Mouse (Mus musculus): ENCODE data around the gene Gm9732. TPM values are rescaled to one million over a fixed set of nuclear protein-coding genes. Genes with fewer than 3 reads are reported as not detected.

The Gm9732 gene
- not detected for polyA plus RNA-seq (2017; shearing (Covaris generic))

DNA sequence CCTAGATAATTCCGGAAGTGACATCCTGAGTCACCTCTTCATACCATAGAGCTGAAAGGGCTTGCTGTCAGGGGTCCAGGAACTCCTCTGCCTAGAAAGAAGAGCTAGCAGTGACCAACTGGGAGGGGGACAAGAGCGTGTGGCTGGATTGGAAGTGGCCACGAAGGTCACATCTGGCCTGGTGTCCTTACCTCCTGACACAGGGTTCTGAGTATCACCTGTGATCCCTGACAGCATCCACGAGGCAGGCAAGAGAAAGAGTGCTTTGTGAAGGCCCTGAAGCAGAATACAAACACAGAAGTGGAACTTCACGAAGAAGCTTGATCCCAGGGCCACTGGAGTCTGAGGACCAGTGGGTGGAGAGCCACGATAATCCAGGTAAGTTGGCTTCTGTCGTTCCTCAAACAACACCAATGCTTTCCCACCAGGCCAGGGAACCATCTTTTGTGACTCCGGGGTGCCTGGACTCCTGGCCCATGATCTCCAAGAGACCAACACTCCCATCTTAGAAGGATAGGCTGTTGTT lies at the start of gene Gm9732:
Gene Gm9732 (plus strand): TSS at position 51 of the 526 bp plus-strand sequence.

DNA sequence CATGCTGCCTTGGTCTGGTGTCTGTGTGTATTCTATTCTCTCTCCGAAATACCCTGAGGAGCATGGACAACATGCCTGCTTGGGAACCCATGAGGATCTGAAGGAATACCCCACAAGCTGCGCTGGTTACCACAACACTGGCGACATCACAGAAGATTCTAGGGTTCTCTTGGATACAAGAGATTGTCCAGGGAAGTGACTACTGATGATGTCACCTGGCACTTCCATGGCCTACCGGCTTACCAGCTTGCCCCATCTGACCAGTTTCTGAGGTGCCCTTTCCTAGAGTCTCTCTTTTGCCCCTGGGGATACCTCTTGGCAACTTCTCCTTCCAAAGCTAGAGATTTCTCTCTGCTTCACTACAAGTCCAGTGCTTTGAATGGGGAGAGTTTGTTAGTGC lies 39.6 kb upstream of the Gm9732 start, which contains the start of gene Gm8122:
Gene Gm8122 (minus strand): TSS at position 101 of the 400 bp plus-strand sequence.

DNA sequence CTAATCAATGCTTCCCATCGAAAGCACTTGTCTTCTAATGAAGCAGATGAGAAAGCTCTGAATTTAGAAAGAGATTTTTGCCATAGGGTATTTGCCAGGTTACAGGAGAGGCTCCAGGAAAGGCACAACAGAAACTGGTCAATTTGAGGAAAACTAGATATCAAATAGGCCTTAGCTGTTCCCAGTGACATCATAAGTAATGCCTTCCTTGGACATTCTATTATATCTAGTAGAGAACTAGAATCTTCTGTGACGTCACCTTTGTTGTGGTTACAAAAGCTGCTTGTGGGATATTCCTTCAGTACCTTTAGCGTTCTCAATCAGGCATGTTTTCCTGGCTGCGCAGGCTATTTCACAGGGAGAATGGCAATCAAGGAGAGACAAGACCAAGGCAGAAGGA lies 16.5 kb upstream of the Gm9732 start, which contains the start of gene Gm8126:
Gene Gm8126 (plus strand): TSS at position 301 of the 400 bp plus-strand sequence.

DNA sequence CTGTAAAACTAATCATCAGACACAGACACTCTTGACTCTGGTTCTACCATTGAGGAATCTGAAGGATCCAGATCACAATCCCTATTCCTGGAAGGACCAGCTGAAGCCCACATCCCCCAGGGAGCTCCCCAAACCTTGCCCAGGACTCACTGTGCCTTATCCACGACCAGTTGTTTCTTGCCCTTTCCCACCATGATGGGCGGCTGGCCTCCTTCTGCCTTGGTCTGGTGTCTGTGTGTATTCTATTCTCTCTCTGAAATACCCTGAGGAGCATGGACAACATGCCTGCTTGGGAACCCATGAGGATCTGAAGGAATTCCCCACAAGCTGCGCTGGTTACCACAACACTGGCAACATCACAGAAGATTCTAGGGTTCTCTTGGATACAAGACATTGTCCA lies 18.7 kb downstream of the Gm9732 start, which contains the start of gene Gm8127:
Gene Gm8127 (minus strand): TSS at position 330 of the 400 bp plus-strand sequence.

DNA sequence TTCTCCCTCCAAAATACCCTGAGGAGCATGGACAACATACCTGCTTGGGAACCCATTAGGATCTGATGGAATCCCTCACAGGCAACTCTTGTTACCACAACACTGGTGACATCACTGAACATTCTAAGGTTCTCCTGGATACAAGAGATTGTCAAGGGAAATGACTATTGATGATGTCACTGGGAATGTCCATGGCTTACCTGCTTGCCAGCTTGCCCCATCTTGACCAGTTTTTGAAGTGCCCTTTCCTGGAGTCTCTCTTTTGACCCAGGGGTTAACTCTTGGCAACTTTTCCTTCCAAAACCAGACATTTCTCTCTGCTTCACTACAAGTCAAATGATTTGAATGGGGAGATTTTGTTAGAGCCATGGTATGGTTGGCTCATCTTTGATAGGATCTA lies 72.9 kb downstream of the Gm9732 start, which contains the start of gene 1700001F09Rik:
Gene 1700001F09Rik (minus strand): TSS at position 101 of the 400 bp plus-strand sequence.

Other genes starting within 250 kb of the Gm9732 start
- not detected for gene Gm8094, start 198.4 kb upstream of the Gm9732 start, polyA plus RNA-seq (2017; shearing (Covaris generic))
- gene Gm8104, start 174.4 kb upstream of the Gm9732 start, polyA plus RNA-seq (2017; shearing (Covaris generic)) = not detected
- gene Gm7233, start 95.2 kb upstream of the Gm9732 start, polyA plus RNA-seq (2017; shearing (Covaris generic)) = not detected
- not detected for gene Gm8122, start 39.7 kb upstream of the Gm9732 start, polyA plus RNA-seq (2017; shearing (Covaris generic))
- gene Gm8126, start 16.4 kb upstream of the Gm9732 start, polyA plus RNA-seq (2017; shearing (Covaris generic)) = not detected
- gene Gm8127, start 18.8 kb downstream of the Gm9732 start, polyA plus RNA-seq (2017; shearing (Covaris generic)) = not detected
- gene 1700001F09Rik, start 72.8 kb downstream of the Gm9732 start, polyA plus RNA-seq (2017; shearing (Covaris generic)) = not detected
- not detected for gene Gm8138, start 141.3 kb downstream of the Gm9732 start, polyA plus RNA-seq (2017; shearing (Covaris generic))